Mouse (Mus musculus) myocyte (in vitro differentiated cells): ENCODE data around the gene Scn2a. TPM values are rescaled to one million over a fixed set of nuclear protein-coding genes. Genes with fewer than 3 reads are reported as not detected.

Source experiments
- H3K27me3 ChIP-seq: one replicate; pipeline ENCODE4 v1.6.1; 2011; ENCODE audit not compliant: control insufficient read depth, insufficient read depth, insufficient read length
- H3K36me3 ChIP-seq: one replicate; pipeline ENCODE4 v1.6.1; 2011; ENCODE audit not compliant: control insufficient read depth, insufficient read depth
- H3K4me2 ChIP-seq: one replicate; pipeline ENCODE4 v1.6.1; 2011; ENCODE audit warnings: low read depth, control low read depth
- H3K4me3 ChIP-seq: one replicate; pipeline ENCODE4 v1.5.1; 2011; ENCODE audit warnings: mild to moderate bottlenecking, control low read depth, moderate library complexity
- H3K79me2 ChIP-seq: one replicate; pipeline ENCODE4 v1.6.1; 2011; ENCODE audit not compliant: control insufficient read depth, insufficient read depth
- H3ac ChIP-seq: one replicate; pipeline ENCODE4 v1.6.1; 2011; ENCODE audit not compliant: control insufficient read depth, insufficient read length
- CEBPB ChIP-seq: IDR thresholded peaks from 2 replicates; pipeline ENCODE4 v1.6.1; 2011; ENCODE audit warnings: mild to moderate bottlenecking, moderate library complexity; ENCODE audit not compliant: poor library complexity, insufficient read depth, severe bottlenecking
- E2F4 ChIP-seq: IDR thresholded peaks from one replicate; pipeline ENCODE4 v1.6.1; 2011; ENCODE audit warnings: mild to moderate bottlenecking, control low read depth, moderate library complexity; ENCODE audit not compliant: insufficient read depth
- MAX ChIP-seq: IDR thresholded peaks from one replicate; pipeline ENCODE4 v1.6.1; 2011; ENCODE audit warnings: low read depth, mild to moderate bottlenecking, control low read depth
- MYOD1 ChIP-seq, 3 experiments: IDR thresholded peaks; one replicate each; pipeline ENCODE4 v1.6.1; 2011; ENCODE audit warnings: control low read depth in 2 of 3, low read depth in 2 of 3, mild to moderate bottlenecking in 2 of 3, moderate library complexity in 1 of 3; ENCODE audit not compliant: insufficient read length in 2 of 3, control insufficient read depth in 1 of 3
- MYOG ChIP-seq, 3 experiments: IDR thresholded peaks; one replicate each; pipeline ENCODE4 v1.6.1; 2011; ENCODE audit warnings: control low read depth in 2 of 3, low read depth in 2 of 3, mild to moderate bottlenecking in 2 of 3; ENCODE audit not compliant: insufficient read length in 2 of 3, control insufficient read depth in 1 of 3, insufficient read depth in 1 of 3
- POLR2A ChIP-seq: IDR thresholded peaks from one replicate; pipeline ENCODE4 v1.6.1; 2011; ENCODE audit warnings: low read depth, mild to moderate bottlenecking, control low read depth, moderate library complexity; ENCODE audit not compliant: insufficient read length
- POLR2AphosphoS2 ChIP-seq: IDR thresholded peaks from one replicate; pipeline ENCODE4 v1.6.1; 2011; ENCODE audit warnings: low read depth, control low read depth; ENCODE audit not compliant: insufficient read length
- REST ChIP-seq: IDR thresholded peaks from one replicate; pipeline ENCODE4 v1.6.1; 2011; ENCODE audit warnings: mild to moderate bottlenecking, control low read depth, moderate library complexity; ENCODE audit not compliant: insufficient read depth, insufficient read length
- SRF ChIP-seq: IDR thresholded peaks from one replicate; pipeline ENCODE4 v1.6.1; 2011; ENCODE audit warnings: low read depth; ENCODE audit not compliant: control insufficient read depth, insufficient read length
- TCF12 ChIP-seq: IDR thresholded peaks from one replicate; pipeline ENCODE4 v1.6.1; 2011; ENCODE audit warnings: mild to moderate bottlenecking, control low read depth; ENCODE audit not compliant: poor library complexity, insufficient read depth, severe bottlenecking
- TCF3 ChIP-seq: IDR thresholded peaks from one replicate; pipeline ENCODE4 v1.6.1; 2011; ENCODE audit warnings: low read depth, control low read depth; ENCODE audit not compliant: insufficient read length
- USF1 ChIP-seq: IDR thresholded peaks from one replicate; pipeline ENCODE4 v1.6.1; 2011; ENCODE audit warnings: low read depth, mild to moderate bottlenecking, control low read depth, moderate library complexity
- polyA plus RNA-seq: library from polyadenylated mRNA; unstranded; fragments of >200 nt; fragmentation: generic; extraction: Trizol; gene quantifications from one replicate; pipeline ENCODE4 v1.2.1, GENCODE M21; 2012; ENCODE audit warnings: missing spikeins

Gene Scn2a
- polyA plus RNA-seq, 1 experiment, result 0.18 TPM

DNA sequence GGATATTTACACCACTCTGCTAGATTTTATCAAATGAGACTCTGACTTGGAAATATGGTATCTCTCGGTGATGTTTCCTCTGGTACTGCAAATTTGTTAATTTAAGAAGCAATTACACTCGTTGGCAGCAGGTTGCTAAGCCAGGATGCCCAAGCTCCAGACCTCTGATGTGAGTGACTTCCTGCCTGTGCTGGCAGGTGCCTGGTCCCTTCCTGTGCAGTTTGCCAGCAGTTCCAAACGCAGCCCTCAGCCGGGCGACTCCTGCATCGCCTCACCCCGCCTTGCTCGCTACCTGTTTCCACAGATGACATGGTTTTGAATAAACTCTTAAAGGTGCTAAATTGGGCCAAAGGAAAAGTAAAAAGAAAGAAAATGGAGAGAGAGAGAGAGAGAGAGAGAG lies 49.0 kb downstream of the Scn2a start:
- Histone ChIP-seq H3K79me2 (no peaks in the 10 kb centered on the region), H3K36me3 (no peaks in the 10 kb centered on the region), H3K4me3 (no peak overlapping the region), H3K4me2 (no peak overlapping the region), H3K27me3 (no peaks in the 10 kb centered on the region), H3ac (no peak overlapping the region)
- TF ChIP-seq MYOD1 (IDR thresholded peaks at IDR 0.05; ENCODE audit: control insufficient read depth in 1 of 3, insufficient read length in 2 of 3, low read depth in 2 of 3), result no peak
- TF ChIP-seq CEBPB, result no peak
- no peak for TF ChIP-seq SRF
- no peak for TF ChIP-seq E2F4
- TF ChIP-seq TCF3, result no peak
- no peak for TF ChIP-seq MYOG (IDR thresholded peaks at IDR 0.05; ENCODE audit: control insufficient read depth in 1 of 3, insufficient read depth in 1 of 3, insufficient read length in 2 of 3, low read depth in 2 of 3)
- no peak for TF ChIP-seq POLR2A
- TF ChIP-seq MAX, result no peak
- TF ChIP-seq TCF12, result no peak
- TF ChIP-seq USF1, result no peak
- TF ChIP-seq REST, result no peak
- TF ChIP-seq POLR2AphosphoS2, result no peak

DNA sequence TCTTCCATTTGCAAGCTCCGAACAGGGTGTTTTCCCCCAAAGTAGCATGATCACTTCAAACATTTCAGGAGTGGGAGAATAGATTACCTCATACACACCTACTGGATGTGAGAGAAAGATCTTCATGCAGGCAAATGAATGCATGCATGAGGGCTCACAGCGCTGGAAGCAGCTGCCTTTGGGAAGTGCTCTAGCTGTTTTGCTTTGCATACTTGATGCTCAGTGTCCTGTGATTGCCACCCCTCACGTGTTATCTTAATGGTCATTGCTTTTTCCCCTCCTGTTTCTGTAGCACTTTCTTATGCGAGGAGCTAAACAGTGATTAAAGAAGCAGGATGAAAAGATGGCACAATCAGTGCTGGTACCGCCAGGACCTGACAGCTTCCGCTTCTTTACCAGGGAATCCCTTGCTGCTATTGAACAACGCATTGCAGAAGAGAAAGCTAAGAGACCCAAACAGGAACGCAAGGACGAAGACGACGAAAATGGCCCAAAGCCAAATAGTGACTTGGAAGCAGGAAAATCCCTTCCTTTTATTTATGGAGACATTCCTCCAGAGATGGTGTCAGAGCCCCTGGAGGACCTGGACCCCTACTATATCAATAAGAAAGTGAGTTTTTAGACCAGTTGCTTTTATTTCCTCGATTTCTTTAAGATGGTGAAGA lies 49.7 kb downstream of the Scn2a start:
- TF ChIP-seq TCF3, result no peak
- TF ChIP-seq USF1, result no peak
- TF ChIP-seq MAX, result no peak
- TF ChIP-seq MYOG (IDR thresholded peaks at IDR 0.05; ENCODE audit: control insufficient read depth in 1 of 3, insufficient read depth in 1 of 3, insufficient read length in 2 of 3, low read depth in 2 of 3), result no peak
- no peak for TF ChIP-seq POLR2AphosphoS2
- TF ChIP-seq REST, result no peak
- no peak for TF ChIP-seq E2F4
- TF ChIP-seq TCF12, result no peak
- TF ChIP-seq SRF, result no peak
- no peak for TF ChIP-seq POLR2A
- TF ChIP-seq CEBPB, result no peak
- no peak for TF ChIP-seq MYOD1 (IDR thresholded peaks at IDR 0.05; ENCODE audit: control insufficient read depth in 1 of 3, insufficient read length in 2 of 3, low read depth in 2 of 3)
- H3K4me2 ChIP-seq, result no peak overlapping the region

DNA sequence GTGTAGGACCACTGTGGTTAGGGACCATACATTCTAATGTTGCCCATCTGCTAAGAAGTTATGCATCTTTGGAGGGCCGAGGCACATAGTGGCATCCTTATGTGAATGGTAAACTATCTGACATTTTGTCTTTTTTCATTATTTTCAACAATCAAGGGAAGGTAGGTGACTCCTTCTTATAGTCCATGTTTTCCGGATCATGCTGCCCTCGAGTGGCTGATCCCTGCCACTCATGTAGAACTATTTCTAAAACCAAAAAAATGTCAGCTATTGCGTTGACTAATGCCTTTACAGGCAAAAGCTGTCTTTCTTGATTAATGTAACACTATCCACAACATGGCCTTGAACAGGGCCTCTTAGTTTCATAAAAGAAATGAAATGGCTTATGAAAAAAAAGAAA lies 59.0 kb downstream of the Scn2a start:
- Histone ChIP-seq H3ac (no peak overlapping the region), H3K4me3 (no peak overlapping the region), H3K27me3 (no peaks in the 10 kb centered on the region), H3K4me2 (no peak overlapping the region), H3K79me2 (no peaks in the 10 kb centered on the region), H3K36me3 (no peaks in the 10 kb centered on the region)
- TF ChIP-seq TCF12, result no peak
- TF ChIP-seq MAX, result no peak
- TF ChIP-seq REST, result no peak
- TF ChIP-seq TCF3, result no peak
- no peak for TF ChIP-seq POLR2A
- TF ChIP-seq MYOG (IDR thresholded peaks at IDR 0.05; ENCODE audit: control insufficient read depth in 1 of 3, insufficient read depth in 1 of 3, insufficient read length in 2 of 3, low read depth in 2 of 3), result no peak
- no peak for TF ChIP-seq E2F4
- TF ChIP-seq USF1, result no peak
- TF ChIP-seq MYOD1 (IDR thresholded peaks at IDR 0.05; ENCODE audit: control insufficient read depth in 1 of 3, insufficient read length in 2 of 3, low read depth in 2 of 3), result no peak
- no peak for TF ChIP-seq SRF
- TF ChIP-seq POLR2AphosphoS2, result no peak
- TF ChIP-seq CEBPB, result no peak

More for the DNA sequence above, 49.7 kb downstream of the Scn2a start:
- H3K36me3 ChIP-seq, result no peaks in the 10 kb centered on the region
- no peak overlapping the region for H3K4me3 ChIP-seq
- H3ac ChIP-seq, result no peak overlapping the region
- no peaks in the 10 kb centered on the region for H3K27me3 ChIP-seq
- H3K79me2 ChIP-seq, result no peaks in the 10 kb centered on the region

DNA sequence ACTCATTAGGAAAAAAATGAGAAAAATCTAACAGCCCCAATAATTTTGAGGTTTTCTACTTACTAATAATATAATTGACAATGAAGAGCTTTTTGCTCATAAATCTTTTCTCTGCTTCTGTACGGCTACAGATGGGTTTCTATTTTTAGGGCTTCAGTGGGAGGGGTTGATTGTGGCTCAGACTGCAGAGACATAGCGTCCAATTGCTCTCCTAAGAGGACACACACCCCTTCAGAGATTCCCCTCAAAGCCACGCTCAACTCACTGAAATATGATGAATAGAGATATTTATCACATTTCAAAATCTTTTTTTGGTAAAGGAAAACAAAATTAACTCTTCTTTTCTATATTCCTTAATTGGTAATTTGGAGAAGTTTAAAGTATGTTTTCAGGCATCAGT lies 64.6 kb downstream of the Scn2a start:
- Histone ChIP-seq H3ac (no peak overlapping the region), H3K36me3 (no peaks in the 10 kb centered on the region), H3K4me2 (no peak overlapping the region), H3K4me3 (no peak overlapping the region), H3K79me2 (no peaks in the 10 kb centered on the region), H3K27me3 (no peaks in the 10 kb centered on the region)
- TF ChIP-seq MAX, result no peak

DNA sequence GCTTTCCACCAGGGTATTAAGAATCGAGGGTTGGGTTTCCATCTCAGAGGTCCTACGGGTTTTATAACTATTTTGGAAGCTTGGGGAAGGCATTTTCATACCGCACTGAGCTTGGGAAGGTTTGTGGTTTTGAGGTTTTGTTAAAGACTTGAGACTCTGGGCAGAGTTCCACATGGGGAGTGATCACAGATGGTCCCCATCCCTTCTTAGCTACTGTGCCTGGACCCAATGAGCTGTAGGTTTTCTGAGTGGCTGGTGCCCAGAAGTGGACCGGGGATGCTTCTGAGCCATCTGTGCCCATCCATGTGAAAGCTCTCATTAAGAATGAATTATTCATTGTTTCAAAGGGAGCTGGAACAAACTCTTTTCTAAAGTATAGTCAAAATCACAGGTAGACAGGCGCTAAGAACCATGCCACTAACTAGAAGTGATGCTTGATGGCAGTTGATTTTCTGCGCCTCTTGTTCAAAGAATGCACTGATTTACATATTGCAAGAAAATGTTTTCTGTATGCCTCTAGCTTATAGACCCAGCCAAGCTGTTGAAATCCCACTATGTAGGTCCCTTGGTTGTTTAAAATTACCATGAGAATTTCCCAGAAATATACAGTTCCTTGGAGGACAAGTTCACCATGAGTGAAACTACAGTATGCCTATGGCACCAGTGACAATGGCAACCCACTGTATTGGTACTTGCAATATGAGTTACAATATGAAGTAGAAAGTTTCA lies 70.0 kb downstream of the Scn2a start:
- TF ChIP-seq POLR2A (no peak), POLR2AphosphoS2 (no peak), MYOD1 (IDR thresholded peaks at IDR 0.05; ENCODE audit: control insufficient read depth in 1 of 3, insufficient read length in 2 of 3, low read depth in 2 of 3) (no peak)
- Histone ChIP-seq H3ac (no peak overlapping the region), H3K4me2 (no peak overlapping the region)

More for the DNA sequence above, 70.0 kb downstream of the Scn2a start:
- no peaks in the 10 kb centered on the region for H3K27me3 ChIP-seq
- H3K4me3 ChIP-seq, result no peak overlapping the region
- no peaks in the 10 kb centered on the region for H3K36me3 ChIP-seq
- no peaks in the 10 kb centered on the region for H3K79me2 ChIP-seq
